Comparison of ENCODE assay signal across 1 mouse cellular context in the genomic region with DNA sequence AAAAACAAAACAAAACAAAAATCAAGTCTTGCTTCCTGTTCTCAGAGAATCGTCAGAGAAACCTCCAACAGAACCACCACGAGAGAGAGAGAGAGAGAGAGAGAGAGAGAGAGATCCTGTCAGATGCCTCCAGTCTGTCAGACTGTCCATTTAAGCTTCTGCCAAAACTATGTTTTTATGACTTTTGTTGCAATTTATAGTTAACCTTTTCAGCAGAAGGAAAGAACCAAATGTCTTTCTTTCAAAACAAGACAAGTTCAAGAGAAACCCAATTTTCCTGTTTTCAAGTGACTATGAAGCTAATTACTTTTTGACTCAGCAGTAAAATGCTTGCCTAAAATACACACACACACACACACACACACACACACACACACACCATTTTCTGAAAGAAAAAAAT.
TF ChIP-seq lines count a peak whose summit lies in the region.

No protein-coding gene starts in this region.

TF ChIP-seq in CH12.LX, 34 proteins besides CTCF, POLR2A, EP300 and RAD21 (continued from another document):
- TF ChIP-seq NRF1 (IDR thresholded peaks at IDR 0.05; ENCODE audit: low read depth, low read length) (no peak), RCOR1 (conservative IDR thresholded peaks at IDR 0.05; ENCODE audit: low read depth, low read length) (no peak; the same call in 1 of the 2 replicates), ZNF384 (IDR thresholded peaks at IDR 0.05; ENCODE audit: low read depth, low read length) (peak; percentile 17; the same call in 1 of the 2 replicates), USF1 (IDR thresholded peaks at IDR 0.05; ENCODE audit: low read depth, low read length) (no peak), IRF4 (IDR thresholded peaks at IDR 0.05; ENCODE audit: low read depth, low read length) (peak; percentile 50; the same call in 1 of the 2 replicates), MYC (IDR thresholded peaks at IDR 0.05; ENCODE audit: low read depth, low read length) (no peak), UBTF (IDR thresholded peaks at IDR 0.05; ENCODE audit: low read depth, low read length) (no peak), MAX (IDR thresholded peaks at IDR 0.05; ENCODE audit: low read length) (no peak), GABPA (IDR thresholded peaks at IDR 0.05; ENCODE audit: insufficient replicate concordance, low read depth, low read length) (no peak), JUN (IDR thresholded peaks at IDR 0.05; ENCODE audit: insufficient read depth, low read depth, low read length) (no peak), MAZ (IDR thresholded peaks at IDR 0.05; ENCODE audit: low read depth, low read length) (no peak), ZC3H11A (IDR thresholded peaks at IDR 0.05; ENCODE audit: low read depth, low read length) (no peak), KAT2A (IDR thresholded peaks at IDR 0.05; ENCODE audit: insufficient replicate concordance, low read length) (no peak), CHD1 (IDR thresholded peaks at IDR 0.05; ENCODE audit: low read depth, low read length) (0 out of 2 replicates have a peak, but pooled peaks have one; percentile 21), NELFE (IDR thresholded peaks at IDR 0.05; ENCODE audit: low read depth, low read length) (no peak), MXI1 (IDR thresholded peaks at IDR 0.05; ENCODE audit: low read depth, low read length) (no peak; the same call in 1 of the 2 replicates), CHD2 (IDR thresholded peaks at IDR 0.05; ENCODE audit: low read length) (no peak), ELF1 (IDR thresholded peaks at IDR 0.05; ENCODE audit: low read depth, low read length) (0 out of 2 replicates have a peak, but pooled peaks have one; percentile 11), HCFC1 (IDR thresholded peaks at IDR 0.05; ENCODE audit: low read depth, low read length) (no peak), ZKSCAN1 (IDR thresholded peaks at IDR 0.05; ENCODE audit: borderline replicate concordance, low read depth, low read length) (no peak)
